Mouse (Mus musculus): ENCODE measurements at regions not wholly inside any gene's neighbourhood (a gene's known extent, or its start where the extent isn't known, plus 50 kb on each side); places are given as distances from the start of the nearest gene placed in this dataset.
"Not testable (repeated sequence)": the region's sequence is repeated elsewhere in the genome, so short reads cannot be mapped to it uniquely, and the experiment has no call there.

DNA sequence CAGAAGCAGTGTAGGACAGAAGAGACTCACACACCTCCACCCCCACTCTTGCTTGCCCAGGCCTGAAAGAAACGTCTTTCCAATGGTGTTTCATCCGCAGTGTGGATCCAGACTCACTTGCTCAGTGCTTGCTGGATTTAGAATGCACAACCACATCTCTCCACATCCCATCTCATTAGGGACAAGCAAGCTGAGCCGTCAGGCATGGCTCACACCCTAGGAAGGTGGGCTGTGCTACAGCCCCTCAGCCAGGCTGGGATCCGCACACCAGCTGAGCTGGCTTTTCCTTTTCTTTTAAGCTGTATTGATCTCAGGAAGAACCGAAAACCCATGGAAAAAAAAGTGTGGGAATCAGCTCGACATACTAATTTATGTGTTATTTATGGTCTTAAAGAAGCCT lies 151.1 kb downstream of the Srek1 start:
- Histone ChIP-seq H3K4me2 (replicated peaks; ENCODE audit: low read depth, low read length, severe bottlenecking) (no peak overlapping the region), H3K9me3 (ENCODE audit: control insufficient read depth, low read length) (no peaks in the 10 kb centered on the region), H3K27me3 (ENCODE audit: control insufficient read depth, insufficient read depth, low read length) (no peaks in the 10 kb centered on the region), H3K27ac (replicated peaks; ENCODE audit: low read depth, low read length) (no peak overlapping the region), H3K4me3 (replicated peaks; ENCODE audit: low read length) (no peak overlapping the region), H3K36me3 (ENCODE audit: control insufficient read depth, insufficient read depth, low read length) (no peaks in the 10 kb centered on the region), H3K4me1 (ENCODE audit: control insufficient read depth, insufficient read depth, low read length) (peaks cover 3% of the 10 kb centered on the region; the same call in 1 of the 2 replicates), H3K9ac (ENCODE audit: low read depth, low read length, severe bottlenecking) (no peak overlapping the region)
- no peak for TF ChIP-seq POLR2A (IDR thresholded peaks at IDR 0.05; ENCODE audit: borderline replicate concordance, extremely low read depth, insufficient read depth, insufficient read length)
- no peak for ATAC-seq (ENCODE audit: low FRiP score, low read depth)
- no peak for DNase-seq (ENCODE audit: low spot score)
- 71% methylated on average over 6 of the region's 6 CpGs for WGBS

DNA sequence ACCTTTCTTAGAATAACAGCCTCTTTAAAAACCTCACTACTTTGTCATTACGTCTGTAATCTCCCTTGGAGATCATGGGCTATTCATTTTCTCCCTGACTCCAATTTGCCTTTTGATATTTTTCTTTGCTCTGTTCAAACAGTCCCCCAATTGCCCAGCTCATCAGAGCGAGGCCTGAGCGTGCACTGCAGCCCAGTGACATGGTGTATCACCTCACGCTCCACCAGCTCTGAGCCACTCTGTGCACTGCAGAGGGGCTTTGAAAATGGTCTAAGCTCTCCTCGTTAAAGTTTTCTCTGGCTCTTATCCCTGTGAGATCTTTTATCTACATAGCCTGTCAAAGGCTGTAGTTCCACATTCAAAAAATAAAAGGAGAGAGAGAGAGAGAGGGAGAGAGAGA lies 152.1 kb downstream of the Srek1 start:
- WGBS = 42% methylated on average over 5 of the region's 5 CpGs
- Histone ChIP-seq H3K36me3 (ENCODE audit: control insufficient read depth, insufficient read depth, low read length) (no peaks in the 10 kb centered on the region), H3K9me3 (ENCODE audit: control insufficient read depth, low read length) (no peaks in the 10 kb centered on the region), H3K4me1 (ENCODE audit: control insufficient read depth, insufficient read depth, low read length) (peaks cover 3% of the 10 kb centered on the region; the same call in 1 of the 2 replicates), H3K9ac (ENCODE audit: low read depth, low read length, severe bottlenecking) (no peak overlapping the region), H3K27ac (replicated peaks; ENCODE audit: low read depth, low read length) (no peak overlapping the region), H3K4me3 (replicated peaks; ENCODE audit: low read length) (no peak overlapping the region), H3K27me3 (ENCODE audit: control insufficient read depth, insufficient read depth, low read length) (no peaks in the 10 kb centered on the region), H3K4me2 (replicated peaks; ENCODE audit: low read depth, low read length, severe bottlenecking) (no peak overlapping the region)
- TF ChIP-seq POLR2A (IDR thresholded peaks at IDR 0.05; ENCODE audit: borderline replicate concordance, extremely low read depth, insufficient read depth, insufficient read length) = no peak
- ATAC-seq (ENCODE audit: low FRiP score, low read depth) (no peak), DNase-seq (ENCODE audit: low spot score) (no peak)

DNA sequence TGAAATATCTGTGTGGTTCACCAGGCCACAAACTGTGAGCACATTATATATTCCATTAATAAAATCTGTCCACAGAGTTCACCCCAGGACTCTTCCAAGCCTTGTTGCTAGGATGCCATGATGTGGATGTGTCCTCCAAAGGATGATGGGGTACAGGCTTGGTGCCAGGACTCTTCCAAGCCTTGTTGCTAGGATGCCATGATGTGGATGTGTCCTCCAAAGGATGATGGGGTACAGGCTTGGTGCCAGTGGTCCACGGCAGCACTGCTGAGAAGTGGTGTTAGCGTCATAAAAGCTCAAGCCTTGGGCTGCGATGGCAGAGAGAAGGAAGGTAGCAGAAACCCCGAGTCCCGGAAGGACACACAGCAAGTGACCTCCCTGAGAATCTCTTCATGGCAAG lies 153.4 kb downstream of the Srek1 start:
- not testable (repeated sequence) for H3K4me1 ChIP-seq (ENCODE audit: control insufficient read depth, insufficient read depth, low read length); H3K9ac ChIP-seq (ENCODE audit: low read depth, low read length, severe bottlenecking); H3K27me3 ChIP-seq (ENCODE audit: control insufficient read depth, insufficient read depth, low read length); H3K9me3 ChIP-seq (ENCODE audit: control insufficient read depth, low read length); DNase-seq (ENCODE audit: low spot score); H3K27ac ChIP-seq (replicated peaks; ENCODE audit: low read depth, low read length); H3K36me3 ChIP-seq (ENCODE audit: control insufficient read depth, insufficient read depth, low read length); H3K4me2 ChIP-seq (replicated peaks; ENCODE audit: low read depth, low read length, severe bottlenecking); H3K4me3 ChIP-seq (replicated peaks; ENCODE audit: low read length); ATAC-seq (ENCODE audit: low FRiP score, low read depth)
- WGBS = 90% methylated on average over 5 of the region's 5 CpGs

DNA sequence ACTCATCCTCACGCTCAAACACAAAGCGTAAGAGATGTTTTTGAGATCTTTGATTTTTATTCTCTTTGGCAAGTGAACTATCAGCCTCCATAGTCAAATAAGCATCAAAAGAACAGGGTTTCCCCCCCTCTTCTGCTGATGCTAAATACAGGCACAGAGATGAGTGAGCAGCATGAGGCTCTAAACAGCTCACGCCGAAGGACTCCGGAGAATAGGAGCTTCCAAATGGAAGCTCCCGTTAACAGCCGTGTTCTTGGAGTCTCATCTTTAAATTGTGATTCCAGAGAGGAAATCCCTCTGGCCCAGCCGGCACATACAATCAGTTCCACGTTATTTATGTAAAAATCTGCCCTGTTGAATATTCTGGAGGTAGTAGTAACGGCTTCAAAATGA lies 161.1 kb downstream of the Srek1 start:
- H3K27ac ChIP-seq (replicated peaks; ENCODE audit: low read depth, low read length) = no peak overlapping the region
- ATAC-seq (ENCODE audit: low FRiP score, low read depth) = no peak
- H3K4me2 ChIP-seq (replicated peaks; ENCODE audit: low read depth, low read length, severe bottlenecking) = no peak overlapping the region
- WGBS = 83% methylated on average over 10 of the region's 10 CpGs
- H3K4me1 ChIP-seq (ENCODE audit: control insufficient read depth, insufficient read depth, low read length) = peaks cover 9% of the 10 kb centered on the region; the same call in 1 of the 2 replicates
- H3K27me3 ChIP-seq (ENCODE audit: control insufficient read depth, insufficient read depth, low read length) = no peaks in the 10 kb centered on the region
- H3K36me3 ChIP-seq (ENCODE audit: control insufficient read depth, insufficient read depth, low read length) = no peaks in the 10 kb centered on the region
- DNase-seq (ENCODE audit: low spot score) = no peak
- TF ChIP-seq POLR2A (IDR thresholded peaks at IDR 0.05; ENCODE audit: borderline replicate concordance, extremely low read depth, insufficient read depth, insufficient read length) = no peak
- no peak overlapping the region for H3K4me3 ChIP-seq (replicated peaks; ENCODE audit: low read length)
- no peaks in the 10 kb centered on the region for H3K9me3 ChIP-seq (ENCODE audit: control insufficient read depth, low read length)
- H3K9ac ChIP-seq (ENCODE audit: low read depth, low read length, severe bottlenecking) = no peak overlapping the region

DNA sequence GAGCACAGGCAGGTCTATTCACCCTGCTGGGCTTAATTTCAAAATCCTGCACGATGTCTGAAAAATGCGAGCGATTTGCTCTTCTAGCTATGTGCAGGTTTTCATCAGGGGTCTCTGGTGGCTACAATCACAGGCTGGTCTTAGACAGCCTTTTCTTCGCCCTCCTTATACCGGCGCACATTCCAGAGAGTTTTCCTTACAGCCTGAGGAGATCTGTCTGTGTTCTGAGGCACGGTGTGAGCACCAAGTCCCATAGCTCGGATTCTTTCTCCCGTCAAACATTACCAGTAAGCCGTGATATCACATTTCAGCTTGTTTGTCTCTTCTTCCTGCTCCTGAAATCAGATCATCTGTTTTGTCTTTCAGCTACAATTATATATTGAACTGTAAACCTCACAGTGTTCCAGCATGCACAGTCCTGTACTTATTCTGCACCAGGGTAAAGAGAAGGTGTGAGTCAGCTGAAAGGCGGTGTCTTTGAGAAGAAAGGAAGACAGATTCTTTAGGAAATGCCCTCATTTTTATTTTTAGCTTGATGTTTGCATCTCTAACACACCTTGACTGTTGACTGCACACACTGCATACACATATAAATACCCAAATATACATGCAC lies 161.6 kb downstream of the Srek1 start:
- H3K27ac ChIP-seq (replicated peaks; ENCODE audit: low read depth, low read length) = no peak overlapping the region
- H3K4me1 ChIP-seq (ENCODE audit: control insufficient read depth, insufficient read depth, low read length) = peaks cover 9% of the 10 kb centered on the region; the same call in 1 of the 2 replicates
- no peaks in the 10 kb centered on the region for H3K36me3 ChIP-seq (ENCODE audit: control insufficient read depth, insufficient read depth, low read length)
- 40% methylated on average over 11 of the region's 11 CpGs for WGBS
- H3K4me2 ChIP-seq (replicated peaks; ENCODE audit: low read depth, low read length, severe bottlenecking) = peak overlapping the region; percentile 35
- ATAC-seq (ENCODE audit: low FRiP score, low read depth) (no peak; the same call in 1 of the 2 replicates), DNase-seq (ENCODE audit: low spot score) (no peak)
- TF ChIP-seq POLR2A (IDR thresholded peaks at IDR 0.05; ENCODE audit: borderline replicate concordance, extremely low read depth, insufficient read depth, insufficient read length) = no peak
- H3K9me3 ChIP-seq (ENCODE audit: control insufficient read depth, low read length) = no peaks in the 10 kb centered on the region
- 0 out of 2 replicates have a peak overlapping the region, but pooled peaks have one; percentile 17 for H3K9ac ChIP-seq (ENCODE audit: low read depth, low read length, severe bottlenecking)
- H3K27me3 ChIP-seq (ENCODE audit: control insufficient read depth, insufficient read depth, low read length) = no peaks in the 10 kb centered on the region
- H3K4me3 ChIP-seq (replicated peaks; ENCODE audit: low read length) = no peak overlapping the region

DNA sequence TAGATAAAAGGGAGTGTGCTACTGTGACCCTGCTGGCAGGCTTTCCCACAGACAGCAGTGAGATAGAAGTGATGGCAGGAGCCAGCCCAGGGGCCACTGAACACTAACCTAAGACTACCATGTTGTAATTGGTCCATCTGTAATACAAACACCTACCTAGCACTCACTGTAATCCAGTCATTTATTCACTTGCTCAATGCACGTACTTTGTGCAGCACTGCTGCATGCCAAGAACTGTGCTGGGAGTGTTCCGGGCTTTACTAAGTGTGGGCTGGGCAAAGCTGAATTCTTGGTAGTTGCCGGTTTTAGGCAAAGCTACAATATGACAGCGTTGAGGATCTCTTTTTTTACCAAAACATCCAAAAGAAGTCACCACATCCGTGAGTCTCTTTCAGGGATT lies 172.1 kb downstream of the Srek1 start:
- Histone ChIP-seq H3K9me3 (ENCODE audit: control insufficient read depth, low read length) (no peaks in the 10 kb centered on the region), H3K27ac (replicated peaks; ENCODE audit: low read depth, low read length) (no peak overlapping the region), H3K36me3 (ENCODE audit: control insufficient read depth, insufficient read depth, low read length) (no peaks in the 10 kb centered on the region), H3K27me3 (ENCODE audit: control insufficient read depth, insufficient read depth, low read length) (no peaks in the 10 kb centered on the region), H3K4me1 (ENCODE audit: control insufficient read depth, insufficient read depth, low read length) (no peaks in the 10 kb centered on the region), H3K4me3 (replicated peaks; ENCODE audit: low read length) (no peak overlapping the region), H3K9ac (ENCODE audit: low read depth, low read length, severe bottlenecking) (no peak overlapping the region), H3K4me2 (replicated peaks; ENCODE audit: low read depth, low read length, severe bottlenecking) (no peak overlapping the region)
- DNase-seq (ENCODE audit: low spot score) (no peak), ATAC-seq (ENCODE audit: low FRiP score, low read depth) (no peak)
- no peak for TF ChIP-seq POLR2A (IDR thresholded peaks at IDR 0.05; ENCODE audit: borderline replicate concordance, extremely low read depth, insufficient read depth, insufficient read length)
- 88% methylated on average over 5 of the region's 5 CpGs for WGBS

All from limb, embryonic 14.5 days (tissue).